Mouse (Mus musculus) mature B cell (primary cell): ENCODE data around the gene S100a6.

Source experiments
- in situ Hi-C: fragments of 300-500 bp; cut with MboI; formaldehyde crosslinking; loops from 2 replicates; pipeline ENCODE4 v1.14.3; 2019

S100a6 gene

DNA sequence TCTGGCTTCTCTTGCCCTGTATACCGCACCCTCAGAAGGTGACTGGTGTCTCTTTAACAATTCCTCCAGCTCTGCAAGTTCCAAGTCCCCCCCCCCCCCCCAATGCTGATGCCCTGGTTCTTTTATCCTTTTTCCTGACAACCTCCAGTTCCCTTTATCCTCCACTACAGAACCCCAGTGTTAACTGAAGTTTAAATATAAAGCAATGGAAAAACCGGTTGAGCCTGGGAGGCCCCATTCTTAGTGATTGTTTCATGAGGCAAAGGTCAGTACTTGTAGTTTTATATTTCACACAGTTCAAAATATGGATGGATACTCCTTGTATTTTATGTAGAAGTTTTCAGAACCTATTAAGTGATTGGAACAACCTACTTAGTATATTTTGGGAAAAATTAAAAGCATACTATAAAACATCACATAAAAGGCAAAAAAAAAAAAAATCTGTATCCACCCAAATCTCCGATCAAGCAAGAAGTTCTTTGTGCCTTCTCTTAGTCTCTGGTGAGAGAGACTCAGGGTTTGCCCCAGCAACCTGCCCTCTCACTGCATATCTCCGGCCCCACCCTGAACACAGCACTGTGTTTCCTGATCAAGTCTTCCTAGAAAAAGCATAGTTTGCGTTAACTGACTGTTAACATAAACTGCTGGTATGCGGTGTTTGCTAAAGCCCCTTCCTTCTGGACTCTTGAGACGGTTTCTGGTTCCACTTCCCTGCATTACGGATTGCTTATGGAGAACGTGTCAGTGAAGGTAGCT, 13.8 kb downstream of the S100a6 start:
- in situ Hi-C loops = no loop called here

DNA sequence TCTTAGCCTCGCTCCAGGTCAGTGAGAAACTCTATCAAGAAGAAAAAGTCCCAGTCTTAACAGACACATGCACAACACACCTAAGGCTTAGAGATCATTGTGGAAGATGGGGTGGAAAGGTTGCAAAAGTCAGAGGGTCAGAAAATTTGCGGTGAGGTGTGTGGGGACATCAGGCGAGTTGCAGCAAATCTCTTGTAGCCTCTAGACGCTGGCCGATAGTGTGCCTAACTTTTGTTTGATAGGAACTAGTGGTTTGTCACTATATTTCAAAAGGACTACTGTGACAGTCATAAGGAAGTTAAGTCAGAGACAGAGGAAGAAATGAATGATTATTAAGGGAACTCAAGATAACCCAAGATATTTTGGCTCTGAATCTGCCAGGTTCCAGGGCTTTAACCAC, 14.7 kb downstream of the S100a6 start:
- in situ Hi-C loops = no loop called here

DNA sequence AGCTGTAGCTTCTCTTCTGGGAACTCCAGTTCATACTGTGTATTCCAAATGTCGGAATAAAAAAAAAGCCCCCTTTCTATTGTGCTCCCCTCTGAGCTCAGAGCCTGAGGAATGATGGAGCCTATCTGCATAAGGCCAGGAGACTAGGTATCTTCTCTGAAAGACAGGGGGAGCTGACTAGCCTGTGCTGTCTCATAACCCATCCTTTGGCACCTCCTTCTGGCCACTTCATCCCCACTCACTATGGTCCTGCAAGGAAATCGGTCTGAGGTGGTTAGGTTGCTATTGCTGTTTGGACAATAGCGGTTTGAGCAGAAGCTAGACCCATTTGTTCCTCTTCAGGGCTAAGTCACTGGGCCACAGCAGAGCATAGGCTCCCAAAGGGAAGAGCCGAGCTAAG, 15.1 kb downstream of the S100a6 start:
- in situ Hi-C loops = no loop called here

DNA sequence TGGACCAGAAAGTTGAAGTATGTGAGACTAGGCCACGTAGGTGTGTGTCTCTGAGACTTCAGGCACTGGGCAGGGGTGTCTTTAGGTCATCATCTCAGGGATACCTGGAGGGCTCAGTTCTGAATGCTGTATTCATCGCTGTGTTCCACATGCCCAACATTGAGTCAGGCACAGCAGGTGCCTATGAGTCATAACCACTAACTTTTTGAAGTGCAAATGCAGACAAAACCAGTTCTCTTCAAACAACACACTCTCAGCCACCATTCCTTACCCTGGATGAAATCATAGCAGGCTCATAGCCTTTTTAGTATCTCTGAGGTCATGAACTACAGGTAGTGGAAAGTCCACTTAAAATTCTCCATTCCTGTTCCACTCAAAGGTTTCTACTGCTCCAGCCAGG, 16.6 kb downstream of the S100a6 start:
- in situ Hi-C loops = no loop called here

DNA sequence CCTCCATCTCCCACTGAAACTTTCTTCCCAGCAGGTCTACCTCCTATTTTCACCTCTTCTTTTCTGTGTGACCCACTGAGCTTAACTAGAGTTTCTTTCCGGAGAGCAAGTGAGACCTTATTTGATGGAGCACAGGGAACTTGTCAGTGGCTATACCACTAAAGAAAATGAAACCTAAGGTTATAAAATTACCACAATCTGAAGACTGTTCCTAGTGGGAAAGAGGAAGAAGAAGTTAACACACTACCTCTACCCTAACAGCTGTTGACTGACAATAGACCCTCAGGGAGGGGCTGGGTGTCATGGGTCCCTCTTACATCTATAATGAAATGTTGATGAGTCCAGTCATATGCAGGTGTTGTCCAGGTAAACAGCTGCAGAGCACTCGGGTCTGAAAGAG, 19.3 kb downstream of the S100a6 start:
- in situ Hi-C loops = no loop called here

DNA sequence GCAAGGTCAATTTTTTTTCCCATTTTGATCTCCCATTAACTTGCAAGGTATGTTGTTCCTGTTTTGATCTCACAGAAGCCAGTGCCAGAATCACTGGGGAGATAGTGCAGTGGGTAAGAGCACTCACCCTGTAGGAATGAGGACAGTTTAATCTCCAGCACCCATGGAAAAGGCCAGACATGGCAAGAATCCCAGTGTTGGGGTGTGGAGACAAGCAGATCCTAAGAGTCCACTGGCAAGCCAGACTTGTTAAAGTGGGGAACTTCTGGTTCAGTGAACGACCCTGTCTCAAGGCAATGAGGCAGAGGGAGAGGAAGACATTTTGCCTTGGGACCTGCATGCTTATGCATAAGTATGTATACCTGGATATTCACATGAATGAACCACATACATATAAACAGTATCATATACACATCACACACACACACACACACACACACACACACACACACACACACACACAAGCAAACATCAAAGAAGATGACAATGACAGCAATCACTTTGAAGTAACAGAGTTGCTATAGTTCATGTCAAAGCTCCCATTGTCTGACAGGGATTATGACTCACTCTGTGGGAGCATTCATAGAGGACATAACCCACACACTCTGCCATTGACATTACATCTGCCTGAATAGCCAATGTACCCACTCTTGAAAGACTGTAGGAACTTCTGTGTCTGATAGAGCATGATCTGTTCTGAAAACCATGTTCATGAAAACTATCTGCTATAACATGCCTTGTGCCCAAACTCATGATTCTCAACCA, 26.0 kb downstream of the S100a6 start:
- in situ Hi-C loops = no loop called here

DNA sequence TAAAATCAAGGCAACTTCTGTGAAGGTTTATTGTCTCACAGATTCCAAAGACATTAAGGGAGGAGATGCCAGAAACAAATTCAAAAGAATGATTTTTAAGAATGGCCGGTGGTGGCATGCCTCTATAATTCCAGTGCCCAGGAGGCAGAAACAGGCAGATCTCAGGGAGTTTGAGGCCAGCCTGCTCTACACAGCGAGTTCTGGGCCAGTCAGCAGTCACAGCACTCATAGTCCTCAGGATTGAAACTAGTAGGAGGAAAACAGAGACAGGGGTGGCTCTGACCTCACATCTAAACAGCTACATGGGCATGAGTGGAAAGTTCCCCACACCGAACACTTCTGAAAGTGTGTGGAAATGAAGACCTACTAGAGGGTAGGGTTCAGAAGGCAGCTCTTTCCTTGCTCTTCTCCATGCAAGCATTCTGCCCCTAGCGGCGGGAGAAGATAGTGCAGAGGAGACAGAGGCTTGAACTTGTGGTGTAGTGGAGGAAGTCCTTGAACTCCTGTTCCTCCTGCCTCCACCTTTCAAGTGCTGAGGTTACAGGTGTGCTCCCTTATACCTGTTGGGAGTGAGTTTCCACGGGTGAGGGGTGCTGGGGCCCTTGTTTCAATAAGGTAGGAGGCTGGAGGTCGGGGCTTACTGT, 27.0 kb downstream of the S100a6 start:
- in situ Hi-C loops = no loop called here

DNA sequence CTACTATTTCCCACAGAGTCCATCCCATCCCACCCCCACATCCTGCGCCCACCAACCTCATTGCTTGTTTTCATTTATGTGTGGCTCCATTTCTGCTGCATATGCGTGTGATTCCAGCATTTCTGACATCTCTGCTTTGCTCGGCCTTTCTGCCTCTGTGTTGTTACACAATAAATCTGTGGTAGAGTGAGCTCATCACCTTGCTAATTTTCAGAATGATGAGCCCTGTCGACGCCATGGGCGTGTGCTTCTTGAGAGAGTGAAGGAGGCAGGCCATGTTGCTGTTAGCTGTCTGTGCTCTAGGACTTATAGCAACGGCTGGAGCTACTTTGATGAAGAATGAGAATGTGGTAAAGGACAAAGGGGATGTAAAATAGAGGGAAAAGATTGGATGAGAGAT, 28.3 kb downstream of the S100a6 start:
- in situ Hi-C loops = no loop called here

DNA sequence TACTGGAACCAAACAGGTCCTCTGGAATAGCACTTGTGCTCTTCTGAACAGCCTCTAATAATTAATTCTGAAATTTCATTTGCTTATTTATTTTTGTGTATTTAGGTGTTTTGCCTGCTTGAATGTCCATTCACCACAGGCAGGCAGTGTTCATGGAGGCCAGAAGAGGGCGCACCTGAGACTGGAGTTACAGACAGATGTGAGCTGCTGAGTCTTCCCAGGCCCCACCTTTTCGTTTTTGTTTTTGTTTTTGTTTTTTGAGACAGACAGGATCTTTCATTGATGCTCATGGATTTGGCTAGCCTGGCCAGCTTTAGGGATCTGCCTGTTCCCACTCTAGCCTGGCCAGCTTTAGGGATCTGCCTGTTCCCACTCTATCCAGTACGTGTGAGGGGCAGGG, 31.5 kb downstream of the S100a6 start:
- in situ Hi-C loops = no loop called here

DNA sequence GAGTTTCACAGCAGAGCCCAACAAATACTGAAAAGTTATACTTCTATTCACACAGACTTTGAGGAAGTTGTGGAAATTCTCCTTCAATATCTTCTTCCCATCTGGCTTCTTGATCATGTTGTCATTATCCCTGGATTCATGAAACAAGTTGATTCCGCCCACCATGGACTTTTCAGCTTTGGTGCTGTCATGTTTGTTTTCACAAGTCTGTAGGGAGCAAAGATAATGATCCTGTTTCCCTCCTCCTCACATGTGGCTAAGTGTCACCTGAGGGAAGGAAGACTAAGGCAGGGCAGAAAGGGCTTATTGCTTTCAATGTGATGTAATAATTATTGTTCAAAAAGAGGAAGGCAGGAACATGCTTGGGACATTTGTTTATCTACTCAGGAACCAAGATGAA, 34.6 kb downstream of the S100a6 start:
- in situ Hi-C loops = no loop called here

DNA sequence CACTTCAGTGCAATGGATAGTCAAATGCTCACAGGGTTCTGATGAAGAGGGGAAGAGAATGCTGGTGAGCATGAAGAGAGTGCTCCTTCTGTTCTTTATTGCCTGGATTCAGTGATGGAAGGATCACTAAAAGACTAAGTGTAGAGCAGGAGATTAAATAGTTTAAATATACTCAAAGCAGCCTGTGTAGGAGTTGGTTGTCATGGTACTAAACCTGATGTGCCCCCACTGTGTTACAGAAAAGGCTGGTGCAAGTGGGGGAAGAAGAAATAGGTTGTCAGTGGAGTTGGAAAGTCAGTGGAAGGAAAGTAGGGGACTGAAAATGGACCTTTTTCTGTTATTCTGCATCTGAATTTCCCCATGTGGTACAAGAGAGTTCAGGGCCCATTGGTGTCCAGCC, 36.3 kb downstream of the S100a6 start:
- in situ Hi-C loops = no loop called here

DNA sequence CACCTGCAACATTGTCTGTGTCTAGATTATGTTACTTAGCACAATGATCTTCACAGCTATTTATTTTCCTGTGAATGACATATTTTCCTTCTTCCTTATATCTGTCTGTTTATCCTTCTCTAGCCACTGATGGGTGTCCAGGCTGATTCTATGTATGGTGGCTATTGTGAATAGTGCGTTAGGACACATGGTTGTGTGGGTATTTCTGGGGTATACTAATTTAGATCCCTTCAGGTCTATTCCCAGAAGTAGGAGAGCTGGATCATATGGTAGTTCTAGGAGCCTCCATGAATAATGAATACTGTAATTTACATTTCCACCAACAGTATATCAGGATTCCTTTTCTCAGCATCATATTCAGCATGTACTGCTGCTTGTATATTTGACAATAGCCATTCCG, 37.1 kb downstream of the S100a6 start:
- in situ Hi-C loops = no loop called here

DNA sequence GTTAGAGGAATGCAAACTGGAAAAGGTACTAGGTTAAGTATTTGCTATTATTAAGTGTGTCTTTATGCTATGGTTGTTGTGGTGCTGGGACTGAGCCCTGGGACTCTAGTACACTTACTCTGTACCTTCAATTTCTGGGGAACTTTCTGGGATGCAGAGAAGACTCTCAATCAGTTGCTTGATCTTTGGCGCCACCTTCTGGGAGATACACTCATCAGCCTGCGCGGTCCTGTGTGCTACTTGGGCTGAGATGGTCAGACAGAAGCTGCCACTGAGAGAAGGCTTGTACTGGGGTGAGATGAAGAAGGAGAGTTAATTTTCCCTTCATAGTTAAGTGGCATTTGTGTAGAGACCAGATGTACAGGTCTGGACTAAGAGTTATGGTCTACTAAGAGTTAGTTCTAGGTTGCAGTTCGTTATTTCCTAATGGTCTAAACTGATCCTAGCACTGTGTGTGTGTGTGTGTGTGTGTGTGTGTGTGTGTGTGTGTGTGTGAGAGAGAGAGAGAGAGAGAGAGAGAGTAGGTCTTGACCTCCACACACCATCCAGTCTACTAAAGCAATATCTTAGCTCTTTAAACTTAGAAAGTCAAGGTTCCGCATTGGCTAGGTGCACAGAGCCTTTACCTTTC, 40.3 kb downstream of the S100a6 start:
- in situ Hi-C loops = no loop called here

DNA sequence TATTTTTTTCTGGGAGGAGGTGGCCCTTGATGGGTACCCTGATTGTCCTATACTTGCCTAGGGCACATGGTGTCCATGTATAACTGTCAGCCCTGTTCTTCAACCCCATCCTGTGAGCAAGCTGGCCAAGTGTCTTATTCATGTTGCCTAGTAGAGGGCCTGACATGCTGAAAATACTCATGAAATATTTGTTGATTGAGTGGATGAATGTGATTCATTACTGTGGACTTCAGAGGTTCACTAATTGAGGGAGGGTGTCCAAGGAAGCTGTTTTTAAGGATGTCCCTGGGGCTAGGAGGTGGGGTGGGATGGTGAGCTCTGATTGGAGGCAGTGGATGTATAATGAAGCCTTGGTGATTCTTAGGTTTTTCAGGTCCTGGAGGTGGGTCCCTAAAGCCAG, 41.0 kb downstream of the S100a6 start, which contains the start of gene S100a7a:
Gene S100a7a (plus strand): TSS at position 301 of the 400 bp plus-strand sequence.
- in situ Hi-C loops = no loop called here

DNA sequence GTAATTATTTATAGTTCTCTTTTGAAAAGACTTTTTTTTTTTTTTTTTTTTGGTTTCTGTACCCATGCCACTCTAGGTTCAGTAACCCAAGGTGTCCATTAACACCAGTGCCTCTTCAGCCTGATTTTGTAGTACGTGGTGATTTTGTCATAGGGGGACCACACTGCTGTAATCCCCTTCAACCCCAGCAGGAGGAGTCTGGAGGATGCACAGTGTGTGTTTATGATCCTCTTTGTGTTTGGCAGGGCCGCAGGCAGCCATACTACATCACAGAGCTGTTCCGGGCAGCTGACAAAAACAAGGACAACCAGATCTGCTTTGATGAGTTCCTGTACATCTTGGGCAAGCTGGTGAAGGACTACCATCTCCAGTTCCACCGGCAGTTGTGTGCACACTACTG, 44.7 kb downstream of the S100a6 start:
- in situ Hi-C loops = no loop called here

DNA sequence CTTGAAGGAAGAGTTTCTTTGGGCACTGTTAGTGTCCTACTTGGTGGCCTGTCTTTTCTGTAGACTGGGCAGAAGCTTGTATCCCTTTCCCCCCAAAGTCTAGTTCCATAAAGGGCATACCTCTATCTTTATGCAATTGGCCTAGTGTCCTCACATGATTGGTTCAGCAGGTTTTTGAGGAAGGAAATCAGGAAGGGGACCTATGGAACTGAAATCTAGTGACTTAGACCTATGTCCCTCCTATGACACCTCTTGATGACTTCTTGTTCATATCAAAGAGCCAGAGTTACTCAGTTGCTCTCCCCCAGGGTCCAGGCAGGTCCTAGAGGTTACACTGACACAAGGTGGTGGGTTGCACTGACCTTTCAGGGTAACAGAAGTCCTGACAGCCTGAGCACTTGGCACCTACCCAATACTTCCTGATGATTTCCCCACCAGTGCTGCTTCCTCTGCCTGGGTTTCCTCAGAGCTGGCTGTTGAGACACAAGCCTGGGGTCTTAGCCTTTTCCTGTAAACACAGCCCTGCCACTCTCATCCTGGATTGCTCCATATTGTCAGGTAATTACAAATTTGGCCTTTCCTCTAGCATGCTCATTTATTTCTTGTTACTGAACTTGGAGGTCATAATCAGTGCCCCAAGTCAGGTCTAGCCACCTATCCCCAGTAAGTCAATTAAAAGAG, 46.8 kb downstream of the S100a6 start:
- in situ Hi-C loops = no loop called here

DNA sequence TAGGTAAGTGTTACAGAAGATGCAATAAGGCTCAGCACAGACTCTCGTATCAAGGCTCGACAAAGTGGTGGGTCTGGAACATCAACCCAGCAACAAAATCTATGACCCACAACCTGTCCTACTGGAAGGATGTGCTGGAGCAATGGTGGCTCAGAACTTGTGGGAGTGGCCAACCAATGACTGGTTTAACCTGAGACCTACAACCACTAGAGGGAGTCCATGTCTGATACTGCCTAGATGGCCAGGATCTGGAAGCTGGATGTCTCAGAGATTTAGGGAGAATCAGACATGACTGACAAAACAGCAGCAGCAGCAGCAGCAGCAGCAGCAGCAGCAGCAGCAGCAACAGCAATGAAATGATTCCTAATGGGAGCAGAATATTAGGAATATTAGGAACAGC, 51.5 kb downstream of the S100a6 start:
- in situ Hi-C loops = no loop called here

DNA sequence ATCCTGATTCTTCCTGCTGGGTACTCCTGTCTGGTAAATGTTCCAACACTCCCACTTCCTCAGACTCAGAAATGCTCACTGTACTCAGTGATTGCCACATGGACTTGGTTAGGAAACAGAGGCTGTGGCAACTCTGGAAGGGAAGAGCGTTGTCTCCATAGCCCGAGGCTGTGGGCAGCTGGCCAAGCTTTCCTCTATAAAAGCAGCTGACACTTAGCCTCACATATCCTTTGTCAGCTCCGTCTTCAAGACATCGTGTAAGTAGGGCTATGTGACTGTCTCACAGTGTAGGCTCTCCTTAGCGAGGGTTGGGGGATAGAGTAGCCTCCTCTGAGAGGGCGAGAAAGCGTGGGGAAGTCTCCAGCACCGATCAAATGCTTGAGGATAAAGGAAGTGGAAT, 56.2 kb downstream of the S100a6 start, which contains the start of gene S100a8:
Gene S100a8 (plus strand): TSS at position 133 of the 400 bp plus-strand sequence.
- in situ Hi-C loops = no loop called here
